Mouse (Mus musculus): ENCODE results near the gene Rbm4b.

DNA sequence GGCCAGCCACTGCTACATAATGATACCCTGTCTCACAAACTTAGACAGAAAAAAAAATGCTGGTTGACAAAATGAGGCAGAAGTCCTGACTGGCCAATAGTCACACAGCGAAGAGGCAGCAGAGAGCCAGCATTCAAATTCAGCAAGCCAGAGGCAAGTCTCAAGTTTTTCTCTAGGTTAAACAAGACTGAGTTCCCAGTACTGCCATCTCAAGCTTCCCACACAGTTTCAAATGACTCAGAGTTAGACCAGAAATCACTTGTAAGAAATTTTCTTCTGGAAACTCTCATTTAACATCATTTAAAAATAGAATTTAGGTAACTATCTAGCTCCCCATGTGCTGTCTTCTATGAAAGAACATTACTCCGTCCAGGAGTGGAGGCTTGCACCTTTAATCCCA, 41.5 kb downstream of the Rbm4b start:
- no peak for TF ChIP-seq CTCF (IDR thresholded peaks at IDR 0.05; ENCODE audit: low read depth, low read length)
- no peak for TF ChIP-seq POLR2A (IDR thresholded peaks at IDR 0.05; ENCODE audit: extremely low read depth, insufficient read depth, low read length)

Data from liver, adult 2 months (tissue).